Mouse (Mus musculus) gastrocnemius, adult 18-20 months (tissue): ENCODE measurements around the gene Prdx5. TPM values are rescaled to one million over a fixed set of nuclear protein-coding genes. Genes with fewer than 3 reads are reported as not detected.

Experiments
- DNase-seq: peaks from one replicate; pipeline ENCODE4 v3.0.0; 2021; ENCODE audit warnings: low spot score
- long read RNA-seq, 2 experiments: library from polyadenylated mRNA; stranded (forward); transcript quantifications; one replicate each; pipeline ENCODE4 v2.0.0; 2021
- total RNA-seq, 2 experiments: library from RNA; stranded (reverse); gene quantifications; 2 replicates each; pipeline ENCODE4 v1.2.3; 2021

Prdx5 gene
- total RNA-seq = 100 to 1,000 TPM; 219 to 239 TPM
- long read RNA-seq, experiment 1, transcript Prdx5-201 (6 exons, 1,262 nt) = major isoform, 140 of 147 reads
- long read RNA-seq, experiment 1, partial matches to known transcripts = 3 of 147 reads
- long read RNA-seq, experiment 1, other reads (novel, unspliced or antisense) = 3 of 147 reads
- long read RNA-seq, experiment 2, transcript Prdx5-201 (6 exons, 1,262 nt) = major isoform, 104 of 115 reads
- long read RNA-seq, experiment 2, transcript Prdx5-203 (5 exons, 755 nt) = minor isoform, 7 of 115 reads
- long read RNA-seq, experiment 2, partial matches to known transcripts = 2 of 115 reads
- long read RNA-seq, experiment 2, other reads (novel, unspliced or antisense) = 2 of 115 reads

DNA sequence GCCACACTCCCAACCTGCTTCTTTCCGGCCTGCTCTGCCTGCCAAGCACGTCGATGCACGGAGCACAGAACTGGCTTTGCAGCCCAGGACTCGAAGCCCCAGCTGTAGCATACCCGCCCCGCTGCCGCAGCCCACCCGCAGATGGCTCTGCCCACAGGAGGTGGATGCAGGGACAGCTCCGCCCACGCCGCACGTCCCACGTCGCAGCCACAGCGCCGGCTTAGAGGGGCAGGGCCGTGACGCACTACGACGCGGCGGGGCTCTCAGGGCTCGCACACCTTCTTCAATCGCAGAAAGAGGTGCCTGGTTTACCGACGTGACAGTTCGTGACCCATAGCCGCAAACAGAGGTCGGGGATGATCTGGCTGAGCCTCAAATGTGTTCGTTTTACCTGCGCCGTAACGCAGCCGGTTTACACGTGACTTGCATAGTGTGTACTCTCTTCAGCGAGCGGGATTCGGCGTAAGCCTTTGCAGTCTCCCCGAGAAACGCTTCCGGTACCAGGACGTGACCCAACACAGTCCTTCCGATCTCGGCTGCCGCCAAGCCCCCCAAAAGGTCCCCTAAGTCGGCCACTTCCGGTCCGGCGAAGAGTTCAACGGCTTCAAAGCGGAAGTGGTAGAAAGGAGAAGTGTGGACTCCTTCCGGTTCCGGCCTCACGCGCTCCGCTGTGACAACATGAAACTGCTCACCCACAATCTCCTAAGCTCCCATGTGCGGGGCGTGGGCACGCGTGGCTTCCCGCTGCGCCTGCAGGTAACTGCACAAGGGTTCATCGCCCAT lies at the start of gene Prdx5, which contains the start of gene Trmt112:
Gene Prdx5 (minus strand): TSS at position 600 of the 783 bp plus-strand sequence.
Gene Trmt112 (plus strand): TSS at position 192 of the 783 bp plus-strand sequence.
- peak; percentile 88 for DNase-seq

DNA sequence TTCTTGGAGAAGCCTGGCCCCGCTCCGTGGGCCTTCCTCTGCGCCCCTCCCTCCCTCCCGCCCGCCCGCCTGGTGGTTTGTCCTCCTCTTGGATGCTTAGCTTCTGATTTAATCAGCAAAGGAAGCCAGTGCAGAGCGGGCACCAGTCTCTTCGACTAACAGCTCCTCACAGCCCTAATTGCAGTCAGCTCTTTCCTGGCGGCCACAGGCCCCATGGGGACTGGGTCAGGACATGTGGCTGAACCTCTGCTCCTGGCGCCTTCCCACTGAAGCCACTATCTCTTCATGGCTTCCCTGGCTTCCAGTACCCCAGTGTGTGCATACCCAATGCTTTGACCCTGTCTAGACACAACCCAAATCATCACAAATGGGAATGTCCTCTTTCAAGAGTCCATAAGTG lies 46.6 kb upstream of the Prdx5 start:
- DNase-seq = no peak

DNA sequence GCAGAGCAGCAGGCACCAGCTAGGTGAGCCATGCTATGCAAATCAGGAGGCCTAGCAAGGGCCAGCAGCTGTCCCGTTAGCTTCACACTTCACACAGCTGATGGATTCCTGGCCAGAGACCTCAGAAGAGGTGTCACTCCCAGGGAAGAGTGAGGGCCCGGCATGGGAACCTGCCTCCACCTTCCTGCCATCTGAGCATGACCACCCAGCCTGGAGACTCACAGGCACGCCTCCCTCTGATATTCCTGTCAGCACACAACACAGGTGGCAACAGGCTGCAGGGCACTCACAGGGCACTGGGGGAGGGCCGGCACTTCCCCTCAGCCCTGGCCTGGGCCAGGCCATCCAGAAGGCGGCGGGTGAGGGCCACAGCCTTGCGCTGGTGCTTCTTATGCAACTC lies 45.5 kb upstream of the Prdx5 start:
- no peak for DNase-seq

DNA sequence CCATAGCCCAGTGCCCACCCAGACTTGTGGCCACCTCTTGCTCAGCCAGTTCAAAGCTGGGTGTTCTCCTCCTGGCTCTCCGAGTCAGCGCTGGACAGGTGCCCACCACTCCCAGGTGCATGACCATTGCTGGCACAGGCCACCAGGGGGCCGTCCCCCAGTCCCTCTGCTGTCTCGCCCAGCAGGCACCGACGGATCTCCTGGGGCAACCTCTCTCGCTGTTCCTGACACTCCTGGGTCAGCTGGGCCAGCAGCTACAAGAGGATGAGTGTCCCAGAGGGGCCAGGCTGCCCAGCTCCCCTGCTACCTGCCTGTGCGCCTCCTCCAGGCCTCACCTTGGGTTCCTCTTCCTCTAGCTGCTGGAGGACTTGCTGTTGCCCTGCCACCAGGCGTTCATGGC lies 44.1 kb upstream of the Prdx5 start:
- no peak for DNase-seq

DNA sequence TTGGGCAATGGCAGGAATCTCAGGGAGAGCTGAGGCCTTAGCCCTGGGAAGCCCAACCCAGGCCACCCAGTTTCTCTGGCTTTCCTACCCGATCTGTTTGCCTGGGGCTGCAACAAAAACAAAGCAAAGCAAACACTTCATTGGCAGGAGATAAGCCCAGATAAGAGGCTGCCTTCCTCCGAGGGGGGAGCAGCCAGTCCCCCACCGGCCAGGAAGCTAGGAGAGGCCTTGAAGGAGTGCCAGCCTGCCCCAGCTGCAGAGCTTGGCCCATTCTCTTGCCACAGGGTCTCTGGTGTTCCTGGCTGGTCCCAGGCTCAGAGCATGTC lies 42.8 kb upstream of the Prdx5 start:
- DNase-seq = no peak

DNA sequence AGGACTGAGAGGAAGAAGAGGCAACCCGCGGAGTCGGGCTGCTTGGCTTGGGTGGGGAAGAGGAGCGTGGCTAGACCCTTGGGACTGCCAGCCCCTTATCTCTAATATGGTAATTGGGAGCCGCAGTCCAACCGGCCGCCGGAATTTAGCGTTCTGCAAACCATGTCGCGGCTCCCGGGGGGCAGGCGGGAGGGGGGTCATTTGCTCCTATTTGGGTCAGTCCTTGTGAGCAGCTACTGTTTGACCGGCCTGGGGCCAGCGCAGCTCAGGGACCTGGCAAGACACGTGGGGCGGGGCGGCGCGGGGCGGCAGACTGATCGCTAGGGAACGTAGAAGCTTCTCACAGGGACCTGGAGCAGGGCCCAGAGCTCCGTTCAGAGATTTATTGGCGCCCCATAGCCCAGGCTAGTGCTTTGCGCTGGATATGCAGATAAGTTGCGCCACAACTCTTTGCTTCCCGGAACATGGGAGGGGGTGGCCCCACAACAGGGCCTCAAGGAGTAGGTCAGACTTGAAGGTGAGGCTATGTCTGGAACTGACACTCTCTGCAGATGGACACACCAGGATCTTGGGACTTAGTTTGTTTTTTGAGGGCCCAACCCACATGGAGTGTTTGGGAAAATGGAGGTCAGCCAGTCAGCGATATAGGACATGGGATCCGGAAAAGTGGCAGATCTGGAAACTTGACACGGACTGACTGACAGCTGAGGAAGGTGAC lies 42.2 kb upstream of the Prdx5 start:
- DNase-seq = peak; percentile 87

DNA sequence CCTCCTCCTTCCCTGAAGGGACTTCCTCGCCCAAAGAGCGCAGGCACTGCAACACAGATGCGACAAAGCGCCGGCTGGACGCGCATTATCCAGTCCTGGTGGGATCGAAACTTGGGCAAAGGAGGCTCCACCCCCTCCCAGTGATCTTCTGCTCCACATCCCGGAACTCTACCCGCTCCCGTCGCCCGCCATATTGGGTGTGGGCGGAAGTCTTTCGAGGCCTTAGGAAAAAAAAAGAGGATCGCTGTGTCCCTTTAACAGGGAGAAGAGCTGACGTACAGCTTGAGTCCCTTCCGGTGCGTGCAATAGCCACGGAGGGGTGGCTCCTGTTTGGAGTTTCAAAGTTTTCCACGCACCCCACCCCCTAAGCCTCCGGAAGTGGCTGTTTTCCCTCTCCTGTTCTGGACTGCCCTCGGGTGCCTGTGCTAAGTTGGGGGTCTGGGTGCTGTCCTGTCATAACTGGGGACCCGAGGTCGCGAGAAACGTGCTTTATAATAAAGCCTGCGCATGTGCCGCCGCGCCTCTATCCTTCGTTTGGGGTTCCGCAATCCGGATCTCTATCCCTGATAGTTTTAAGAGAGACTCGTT lies 41.6 kb upstream of the Prdx5 start:
- peak; percentile 97 for DNase-seq

DNA sequence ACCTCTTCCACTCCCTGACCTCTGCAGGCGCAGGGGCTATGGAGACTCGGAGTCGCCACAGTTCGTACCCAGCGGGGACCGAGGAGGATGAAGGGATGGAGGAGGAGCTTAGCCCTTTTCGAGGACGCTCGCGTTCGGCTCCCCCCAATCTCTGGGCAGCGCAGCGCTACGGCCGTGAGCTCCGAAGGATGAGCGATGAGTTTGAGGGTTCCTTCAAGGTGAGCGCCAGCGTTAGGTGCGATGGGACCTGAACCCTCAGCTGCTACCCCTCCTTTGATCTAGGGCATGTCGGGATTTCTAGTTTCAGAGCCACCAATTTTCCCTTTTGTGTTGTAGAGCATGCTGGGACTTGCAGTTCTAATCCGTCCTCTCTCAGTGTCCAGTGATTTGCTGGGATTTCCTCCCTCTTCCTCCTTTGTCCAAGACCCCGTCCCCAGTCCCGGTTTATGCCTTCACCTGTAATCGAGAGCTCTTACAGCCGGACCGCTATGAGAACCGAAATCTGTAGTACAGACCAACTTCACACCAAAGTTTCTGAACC lies 40.8 kb upstream of the Prdx5 start:
- peak; percentile 46 for DNase-seq

DNA sequence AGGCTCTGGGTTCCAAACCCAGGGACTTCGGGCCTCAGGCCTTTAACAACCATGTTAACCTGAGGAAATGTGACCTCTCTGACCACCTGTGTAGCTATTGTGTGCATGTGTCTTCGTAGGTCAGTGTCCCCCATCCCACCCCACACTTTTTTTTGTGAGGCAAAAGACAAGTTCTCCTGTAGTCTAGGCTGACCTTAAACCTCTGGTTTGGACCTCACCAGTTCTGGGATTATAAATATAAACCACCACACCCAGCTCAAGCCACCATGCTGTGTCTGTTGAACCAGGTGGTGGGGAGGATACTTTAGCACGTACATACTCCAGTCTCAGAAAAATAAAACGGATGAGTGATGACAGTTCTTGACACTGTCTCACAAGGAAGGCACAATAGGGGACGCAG lies 40.0 kb upstream of the Prdx5 start:
- DNase-seq = no peak

DNA sequence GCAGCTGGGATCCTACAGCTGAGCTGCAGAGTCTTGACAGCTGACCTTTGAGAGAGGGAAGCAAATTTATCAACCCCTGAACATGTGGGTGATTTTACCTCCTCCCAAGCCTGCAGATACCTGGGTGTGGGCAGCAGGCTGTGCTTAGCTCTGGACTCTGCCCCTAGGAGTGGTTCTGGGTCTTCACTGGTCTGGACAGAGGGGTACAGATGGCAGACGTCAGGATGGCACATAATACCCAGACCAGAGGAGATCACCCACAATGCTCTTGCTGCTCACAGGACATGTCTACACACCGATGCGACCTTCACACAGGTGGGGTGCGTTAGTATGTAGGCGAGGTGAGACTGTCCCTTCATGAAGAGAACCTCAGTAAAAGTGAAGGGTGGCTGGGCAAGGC lies 39.6 kb upstream of the Prdx5 start:
- DNase-seq = no peak

DNA sequence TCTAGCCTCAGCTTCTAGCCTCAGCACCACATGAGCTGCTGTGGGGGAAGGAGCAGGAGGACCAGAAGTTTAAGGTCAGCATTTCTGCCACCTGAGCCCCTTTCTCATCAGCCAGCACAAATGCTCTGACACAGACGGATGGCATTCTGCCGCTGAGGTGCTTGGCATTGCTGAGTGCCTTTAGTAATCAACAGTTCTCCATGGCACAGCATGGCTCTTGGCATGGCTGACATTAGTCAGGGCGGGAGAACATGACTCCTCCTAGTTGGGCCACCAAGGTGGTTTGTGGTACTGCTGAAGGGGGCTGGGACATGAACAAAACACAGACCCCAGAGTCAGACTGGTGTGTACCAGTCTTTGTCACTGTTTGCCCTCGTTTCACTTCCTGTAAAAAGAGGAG lies 38.3 kb upstream of the Prdx5 start:
- no peak for DNase-seq

DNA sequence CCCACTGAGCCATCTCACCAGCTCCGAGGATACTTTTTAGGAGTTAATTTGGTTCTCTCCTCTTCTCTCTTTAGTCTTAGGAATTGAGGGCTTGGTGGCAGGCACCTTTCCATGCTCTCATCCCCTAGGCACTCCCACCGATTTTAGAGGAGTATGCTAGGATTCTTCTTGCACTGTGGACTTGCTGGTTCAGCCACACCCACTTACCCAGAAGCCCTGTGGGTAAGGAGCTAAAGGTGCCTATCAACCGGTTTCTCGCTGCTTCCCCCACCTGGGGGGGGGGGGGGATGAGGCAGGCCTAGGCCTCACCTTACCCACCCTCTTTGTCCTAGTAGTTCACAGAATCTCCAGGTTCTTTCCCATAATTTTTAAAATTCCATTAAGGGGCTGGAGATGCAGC lies 37.8 kb upstream of the Prdx5 start:
- DNase-seq = no peak

DNA sequence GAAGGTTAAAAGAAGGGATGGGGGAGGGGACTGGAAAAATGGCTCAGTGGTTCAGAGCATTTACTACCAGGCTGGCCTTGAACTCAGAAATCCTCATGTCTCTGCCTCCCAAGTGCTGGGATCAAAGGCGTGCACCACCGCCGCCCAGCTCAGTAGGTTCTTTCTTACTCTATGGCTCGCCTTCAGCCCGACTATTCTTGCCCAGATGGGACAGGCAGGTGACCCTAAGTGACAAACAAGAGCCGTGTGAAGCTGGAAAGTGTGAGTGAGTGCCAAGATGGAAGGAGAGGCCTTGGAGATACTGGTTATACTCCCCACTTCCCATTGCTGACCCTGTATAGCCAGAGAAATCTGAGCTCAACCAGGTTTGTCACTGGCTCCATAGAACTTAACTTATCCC lies 33.8 kb upstream of the Prdx5 start:
- no peak for DNase-seq

DNA sequence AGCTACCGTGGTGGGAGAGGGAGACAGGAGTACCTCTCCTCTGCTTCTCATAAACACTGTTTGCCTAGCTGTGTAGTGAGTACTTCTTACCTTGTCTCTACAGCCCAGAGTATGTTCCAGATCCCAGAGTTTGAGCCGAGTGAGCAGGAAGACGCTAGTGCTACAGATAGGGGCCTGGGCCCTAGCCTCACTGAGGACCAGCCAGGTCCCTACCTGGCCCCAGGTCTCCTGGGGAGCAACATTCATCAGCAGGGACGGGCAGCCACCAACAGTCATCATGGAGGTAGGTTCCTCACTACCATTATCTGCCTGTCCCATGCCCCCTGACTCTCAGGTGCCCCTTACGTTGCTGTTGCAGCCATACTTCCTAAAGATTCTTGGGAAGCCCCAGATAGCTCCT lies 32.9 kb upstream of the Prdx5 start:
- DNase-seq = no peak

DNA sequence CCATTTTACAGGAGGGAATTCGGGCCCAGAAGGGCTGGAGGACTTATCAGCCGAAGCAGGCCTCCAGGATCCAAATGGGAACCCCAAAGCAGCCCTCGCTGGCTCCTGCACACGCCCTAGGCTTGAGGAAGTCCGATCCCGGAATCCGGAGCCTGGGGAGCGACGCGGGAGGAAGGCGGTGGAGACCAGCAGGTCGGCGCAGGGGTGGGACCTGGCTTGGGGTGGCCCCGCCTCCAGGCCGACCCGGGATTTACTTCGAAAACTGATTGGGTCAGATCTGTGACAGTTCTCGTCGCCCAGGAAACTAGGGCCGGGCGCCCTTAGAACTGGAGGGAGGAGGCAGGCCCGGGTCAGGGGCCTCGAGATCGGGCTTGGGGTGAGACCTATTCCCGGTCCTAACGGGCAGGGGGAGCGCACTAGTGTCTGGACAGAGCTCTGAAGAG lies 32.4 kb upstream of the Prdx5 start, which contains the start of gene Gpr137:
Gene Gpr137 (minus strand): TSS at position 232 of the 443 bp plus-strand sequence.
- DNase-seq = peak; percentile 95

DNA sequence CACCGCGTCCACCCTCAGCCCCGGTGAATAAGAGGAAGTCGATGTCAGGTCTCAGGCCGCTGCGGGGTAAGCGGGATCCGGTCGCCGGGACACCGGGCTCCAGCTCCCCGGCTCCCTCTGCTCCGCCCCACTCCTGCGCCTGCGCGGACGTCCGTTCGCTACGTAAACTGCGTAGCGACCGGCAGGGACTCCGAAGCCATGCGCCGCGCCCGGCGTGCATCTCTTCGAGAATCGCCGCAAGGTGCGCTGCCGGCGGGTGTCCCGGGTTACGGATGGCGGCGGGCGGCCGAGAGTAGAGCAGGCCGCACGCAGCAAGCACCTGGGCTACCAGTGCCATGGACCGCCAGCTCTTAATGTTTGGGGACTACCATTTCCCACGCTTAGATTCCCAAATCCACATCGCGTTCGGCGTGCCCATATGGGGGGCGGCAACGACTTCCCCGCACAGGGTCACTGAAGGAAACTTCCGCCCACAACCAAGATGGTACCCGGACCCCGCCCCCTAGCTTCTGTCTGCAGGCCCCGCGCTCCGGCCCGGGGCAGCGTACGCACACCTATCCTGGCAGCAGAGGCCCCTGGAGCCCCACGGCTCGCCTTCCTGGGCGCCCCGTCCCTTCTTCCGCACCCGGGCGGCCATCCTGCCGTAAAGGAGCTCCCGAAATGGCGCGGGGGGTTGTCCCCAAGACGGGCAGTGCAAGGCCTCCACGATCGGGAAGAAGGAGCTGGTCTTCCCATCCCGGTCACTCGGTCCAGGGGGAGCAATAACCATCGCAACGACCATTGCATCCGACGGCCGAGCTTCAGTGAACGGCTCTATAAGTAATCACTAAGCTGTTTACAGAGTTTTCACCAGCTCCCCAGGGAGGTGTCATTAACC lies 31.7 kb upstream of the Prdx5 start, which contains the start of gene Bad:
Gene Bad (plus strand): TSS at position 490 of the 877 bp plus-strand sequence.
- peak; percentile 93 for DNase-seq

DNA sequence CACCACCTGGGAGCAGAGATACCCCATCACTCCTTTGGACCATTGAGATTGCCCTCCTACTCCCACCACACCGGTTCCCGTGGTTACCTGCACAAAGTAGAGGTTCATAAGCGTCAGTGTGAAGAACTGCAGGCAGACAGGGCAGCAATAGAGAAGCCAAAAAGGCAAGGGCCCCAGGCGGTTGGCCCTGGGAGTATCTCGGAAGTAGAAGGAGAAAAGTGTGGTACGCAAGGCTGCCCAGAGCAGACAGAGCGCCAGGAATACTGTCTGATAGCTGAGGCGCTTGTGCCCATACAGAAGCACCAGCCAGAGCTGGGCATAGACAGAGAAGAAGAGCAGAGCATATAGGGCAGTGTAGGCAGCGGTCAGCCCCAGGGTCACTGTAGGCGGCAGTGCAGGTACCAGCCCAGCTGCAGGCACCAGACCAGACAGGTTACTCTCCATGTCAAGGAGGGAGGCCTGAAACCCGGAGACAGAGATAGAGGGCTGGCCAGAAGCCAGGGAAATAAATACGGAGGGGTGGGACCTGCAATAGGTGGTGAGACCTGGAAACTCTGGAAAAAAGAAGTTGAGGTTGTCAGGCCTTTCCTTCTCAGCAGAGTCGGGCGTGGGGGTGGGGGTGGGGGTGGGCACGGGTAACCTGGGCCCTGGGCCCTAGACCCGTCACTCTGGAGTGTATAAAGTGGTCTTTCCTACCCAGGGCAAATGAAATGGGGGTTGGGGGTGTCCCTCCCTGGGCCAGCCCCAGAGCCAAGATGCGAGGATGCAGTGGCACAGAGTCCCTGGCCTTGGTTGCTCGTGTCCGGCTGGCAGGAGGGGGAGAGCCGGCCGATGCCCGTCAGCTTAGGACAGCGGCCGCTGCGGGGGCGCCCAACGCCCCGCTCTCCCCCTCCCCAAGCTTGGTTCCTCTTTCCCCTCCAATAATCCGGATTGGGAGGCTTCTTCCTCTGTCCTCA lies 30.8 kb upstream of the Prdx5 start:
- no peak for DNase-seq

DNA sequence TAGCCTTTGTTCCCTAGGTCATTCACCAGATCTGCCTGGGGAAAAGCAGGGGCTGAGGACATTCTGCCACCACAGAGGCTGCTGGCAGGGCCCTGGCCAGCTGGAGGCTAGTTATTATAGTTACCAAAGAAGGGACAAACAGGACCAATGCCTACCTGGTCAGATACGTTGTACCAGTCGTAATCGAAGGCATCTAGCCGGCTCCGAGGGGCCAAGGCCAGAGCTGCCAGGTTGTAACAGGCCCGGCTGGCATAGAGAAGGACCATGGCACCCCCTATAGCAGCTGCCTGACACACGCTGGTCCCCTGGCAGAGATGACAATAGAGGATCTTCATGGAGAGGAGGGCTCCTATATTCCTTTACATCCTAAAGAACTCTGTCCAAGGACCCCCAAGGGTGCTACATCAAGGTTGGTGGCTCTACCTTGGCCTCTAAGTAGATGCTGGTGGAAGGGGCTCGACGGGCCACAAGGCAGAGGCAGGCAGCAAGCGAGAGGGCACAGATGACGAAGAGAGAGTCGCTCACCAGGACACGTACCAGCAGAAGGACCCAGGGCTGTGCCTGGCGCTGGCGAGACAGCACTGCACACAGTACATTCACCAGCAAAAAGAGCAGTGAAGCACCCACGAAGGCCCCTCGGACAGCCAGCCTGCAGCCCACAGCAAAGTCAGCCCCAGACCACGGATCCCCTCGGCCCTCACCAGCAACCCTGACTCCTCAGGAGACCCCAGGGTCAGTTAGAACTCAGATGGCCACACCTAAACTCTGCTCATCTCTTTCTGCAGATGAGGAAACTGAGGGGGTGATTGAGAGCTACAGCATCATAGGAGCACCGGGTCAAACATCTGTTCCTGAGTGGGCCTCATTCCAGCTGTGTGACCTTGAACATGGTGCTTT lies 29.4 kb upstream of the Prdx5 start:
- no peak for DNase-seq
